Mouse (Mus musculus): ENCODE measurements around the gene Brinp2.

The Brinp2 gene

GRCm38 (mm10) chr1:158218750-158219149, 137.4 kb downstream of the Brinp2 start:
- DNase-seq: no peak

GRCm38 (mm10) chr1:158218294-158218693, 137.8 kb downstream of the Brinp2 start:
- DNase-seq: no peak

- DNase-seq: no peak
Measured at GRCm38 (mm10) chr1:158215581-158215980, 140.5 kb downstream of the Brinp2 start.

GRCm38 (mm10) chr1:158214743-158215142, 141.4 kb downstream of the Brinp2 start:
- no peak for DNase-seq

- DNase-seq: no peak
Measured at GRCm38 (mm10) chr1:158213736-158214135, 142.4 kb downstream of the Brinp2 start.

GRCm38 (mm10) chr1:158207620-158208019, 148.5 kb downstream of the Brinp2 start:
- DNase-seq: no peak

- no peak for DNase-seq
Measured at GRCm38 (mm10) chr1:158202932-158203331, 153.2 kb downstream of the Brinp2 start.

Measured in kidney, adult 8-10 months (tissue).